Mouse (Mus musculus): ENCODE data around the gene Pex26.

DNA sequence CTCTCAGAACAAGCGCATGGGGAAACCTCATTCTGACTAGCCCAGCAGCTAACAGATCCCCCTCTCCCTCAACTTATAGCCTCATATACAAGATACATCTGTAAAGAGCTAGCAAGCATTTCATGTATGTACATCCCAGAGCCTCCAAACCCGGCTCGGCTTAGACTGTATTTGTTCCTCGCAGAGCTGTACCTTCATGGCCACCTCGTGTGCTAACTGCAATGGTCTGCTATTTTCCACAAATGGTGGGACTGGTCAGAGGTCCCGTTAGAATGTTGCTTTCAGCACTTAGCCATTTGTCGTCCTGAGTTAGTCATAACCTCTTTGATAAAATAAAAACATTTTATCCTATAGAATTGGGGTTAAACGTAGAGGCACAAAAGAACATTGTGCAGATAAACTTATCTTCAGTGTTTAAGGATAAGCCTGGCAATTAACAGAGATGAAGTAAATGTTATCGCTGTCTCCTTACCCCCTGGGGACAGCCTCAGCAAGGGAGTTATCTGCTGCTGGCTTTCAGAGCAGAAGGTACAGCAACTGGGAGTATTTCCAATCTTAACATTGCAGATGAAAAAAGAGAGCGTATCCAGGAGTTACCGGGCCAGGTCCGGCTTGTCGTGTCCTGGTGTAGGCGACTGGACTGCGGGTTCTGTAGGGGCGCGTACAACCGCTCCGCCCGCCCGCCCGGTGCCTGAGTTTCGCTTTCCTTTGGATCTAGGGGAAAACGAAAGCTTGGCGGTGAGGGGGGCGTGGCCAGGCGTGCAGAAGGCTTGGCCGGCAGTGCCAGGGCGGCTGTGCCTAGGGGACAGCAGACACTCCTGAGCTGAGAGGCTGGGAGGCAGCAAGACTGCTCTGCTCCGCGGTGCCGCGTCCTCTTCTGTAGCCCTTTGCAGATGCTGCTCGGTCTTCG, 61.9 kb downstream of the Pex26 start, which contains the start of gene Usp18:
- TF ChIP-seq CTCF (IDR thresholded peaks at IDR 0.05; ENCODE audit: borderline replicate concordance, insufficient read depth, low read length) (no peak), POLR2A (IDR thresholded peaks at IDR 0.05; ENCODE audit: low read depth, low read length) (peak; percentile 98)

Measured in embryonic fibroblast, embryonic 13.5 days (primary cell).